Mouse (Mus musculus): Measurements from ENCODE around the gene Tspo2. TPM values are rescaled to one million over a fixed set of nuclear protein-coding genes. Genes with fewer than 3 reads are reported as not detected.
A peak's percentile ranks its signal among the peaks of the same experiment; 100 is the strongest.

The Tspo2 gene
- polyA plus RNA-seq, 1 experiment from 2014 or later, result 3.6 TPM

GRCm38 (mm10) chr17:48447675-48448074 is 3.6 kb downstream of the Tspo2 start:
- Histone ChIP-seq H3K4me3 (no peak overlapping the region), H3K36me3 (no peaks in the 10 kb centered on the region), H3K27ac (no peak overlapping the region), H3K9me3 (no peaks in the 10 kb centered on the region), H3K4me2 (no peak overlapping the region), H3K27me3 (no peaks in the 10 kb centered on the region), H3K4me1 (no peaks in the 10 kb centered on the region), H3K9ac (no peak overlapping the region)
- ATAC-seq (ENCODE audit: borderline replicate concordance, extremely low read depth, low FRiP score, low TSS enrichment), result no peak
- WGBS, result 72% methylated on average over 8 of the region's 8 CpGs

GRCm38 (mm10) chr17:48443542-48444145 is 7.7 kb downstream of the Tspo2 start:
- no peak for ATAC-seq (ENCODE audit: borderline replicate concordance, extremely low read depth, low FRiP score, low TSS enrichment)
- Histone ChIP-seq H3K27me3 (no peaks in the 10 kb centered on the region), H3K4me2 (no peak overlapping the region), H3K36me3 (no peaks in the 10 kb centered on the region), H3K9ac (no peak overlapping the region), H3K27ac (no peak overlapping the region), H3K4me1 (no peaks in the 10 kb centered on the region), H3K9me3 (no peaks in the 10 kb centered on the region), H3K4me3 (no peak overlapping the region)
- 76% methylated on average over 16 of the region's 16 CpGs for WGBS

- ATAC-seq (ENCODE audit: borderline replicate concordance, extremely low read depth, low FRiP score, low TSS enrichment), result no peak
- Histone ChIP-seq H3K4me1 (no peaks in the 10 kb centered on the region), H3K4me3 (no peak overlapping the region), H3K27me3 (no peaks in the 10 kb centered on the region), H3K9me3 (no peaks in the 10 kb centered on the region), H3K4me2 (no peak overlapping the region), H3K27ac (no peak overlapping the region), H3K36me3 (no peaks in the 10 kb centered on the region), H3K9ac (no peak overlapping the region)
- 53% methylated on average over 7 of the region's 7 CpGs for WGBS
Observed at GRCm38 (mm10) chr17:48442745-48443457, 8.4 kb downstream of the Tspo2 start.

- WGBS, result 18% methylated on average over 7 of the region's 7 CpGs
- peak overlapping the region; percentile 39 for H3K27ac ChIP-seq
- H3K36me3 ChIP-seq, result no peaks in the 10 kb centered on the region
- H3K4me2 ChIP-seq, result no peak overlapping the region
- H3K9ac ChIP-seq, result no peak overlapping the region
- ATAC-seq (ENCODE audit: borderline replicate concordance, extremely low read depth, low FRiP score, low TSS enrichment), result peak; percentile 43; the same call in 1 of the 2 replicates
- H3K9me3 ChIP-seq, result no peaks in the 10 kb centered on the region
- no peak overlapping the region for H3K4me3 ChIP-seq
- H3K4me1 ChIP-seq, result peaks cover 20% of the 10 kb centered on the region
- H3K27me3 ChIP-seq, result no peaks in the 10 kb centered on the region
Observed at GRCm38 (mm10) chr17:48437421-48437911, 13.9 kb downstream of the Tspo2 start.

GRCm38 (mm10) chr17:48436487-48436886 is 14.8 kb downstream of the Tspo2 start:
- H3K4me3 ChIP-seq, result no peak overlapping the region
- no peaks in the 10 kb centered on the region for H3K36me3 ChIP-seq
- peak overlapping the region; percentile 39 for H3K27ac ChIP-seq
- H3K4me2 ChIP-seq, result no peak overlapping the region
- no peaks in the 10 kb centered on the region for H3K9me3 ChIP-seq
- H3K27me3 ChIP-seq, result no peaks in the 10 kb centered on the region
- peaks cover 24% of the 10 kb centered on the region for H3K4me1 ChIP-seq
- no peak for ATAC-seq (ENCODE audit: borderline replicate concordance, extremely low read depth, low FRiP score, low TSS enrichment)
- WGBS, result 57% methylated on average over 1 of the region's 1 CpGs
- no peak overlapping the region for H3K9ac ChIP-seq

- H3K36me3 ChIP-seq, result no peaks in the 10 kb centered on the region
- H3K4me2 ChIP-seq, result no peak overlapping the region
- H3K4me3 ChIP-seq, result no peak overlapping the region
- peaks cover 38% of the 10 kb centered on the region for H3K4me1 ChIP-seq
- no peak for ATAC-seq (ENCODE audit: borderline replicate concordance, extremely low read depth, low FRiP score, low TSS enrichment)
- WGBS, result 63% methylated on average over 5 of the region's 5 CpGs
- H3K27ac ChIP-seq, result no peak overlapping the region
- H3K27me3 ChIP-seq, result no peaks in the 10 kb centered on the region
- no peak overlapping the region for H3K9ac ChIP-seq
- H3K9me3 ChIP-seq, result no peaks in the 10 kb centered on the region
Observed at GRCm38 (mm10) chr17:48434479-48434878, 16.8 kb downstream of the Tspo2 start.

- Histone ChIP-seq H3K4me2 (no peak overlapping the region), H3K36me3 (no peaks in the 10 kb centered on the region), H3K4me3 (no peak overlapping the region), H3K9ac (no peak overlapping the region), H3K27me3 (no peaks in the 10 kb centered on the region), H3K4me1 (peaks cover 38% of the 10 kb centered on the region), H3K27ac (0 out of 2 replicates have a peak overlapping the region, but pooled peaks have one; percentile 15), H3K9me3 (no peaks in the 10 kb centered on the region)
- ATAC-seq (ENCODE audit: borderline replicate concordance, extremely low read depth, low FRiP score, low TSS enrichment), result no peak
- 44% methylated on average over 6 of the region's 6 CpGs for WGBS
Observed at GRCm38 (mm10) chr17:48433689-48434330, 17.5 kb downstream of the Tspo2 start.

- Histone ChIP-seq H3K4me1 (peaks cover 41% of the 10 kb centered on the region), H3K4me2 (no peak overlapping the region), H3K36me3 (no peaks in the 10 kb centered on the region), H3K9me3 (no peaks in the 10 kb centered on the region), H3K4me3 (no peak overlapping the region), H3K27me3 (no peaks in the 10 kb centered on the region), H3K9ac (no peak overlapping the region), H3K27ac (no peak overlapping the region)
- ATAC-seq (ENCODE audit: borderline replicate concordance, extremely low read depth, low FRiP score, low TSS enrichment), result no peak
- 70% methylated on average over 20 of the region's 20 CpGs for WGBS
Observed at GRCm38 (mm10) chr17:48433006-48433655, 18.2 kb downstream of the Tspo2 start.

GRCm38 (mm10) chr17:48432158-48432980 is 19.0 kb downstream of the Tspo2 start, which contains the start of gene Apobec2:
Apobec2 (minus strand) TSS chr17:48432930.
- Histone ChIP-seq H3K4me3 (no peak within 1 kb of the TSS), H3K9ac (no peak within 1 kb of the TSS)
- ATAC-seq (ENCODE audit: borderline replicate concordance, extremely low read depth, low FRiP score, low TSS enrichment), result no peak

GRCm38 (mm10) chr17:48431054-48431453 is 20.3 kb downstream of the Tspo2 start:
- Histone ChIP-seq H3K9me3 (no peaks in the 10 kb centered on the region), H3K4me1 (peaks cover 51% of the 10 kb centered on the region), H3K4me3 (no peak overlapping the region), H3K4me2 (no peak overlapping the region), H3K27ac (peak overlapping the region; percentile 47; the same call in 1 of the 2 replicates), H3K9ac (no peak overlapping the region), H3K27me3 (no peaks in the 10 kb centered on the region), H3K36me3 (no peaks in the 10 kb centered on the region)
- ATAC-seq (ENCODE audit: borderline replicate concordance, extremely low read depth, low FRiP score, low TSS enrichment), result no peak
- 72% methylated on average over 5 of the region's 5 CpGs for WGBS

More at GRCm38 (mm10) chr17:48432158-48432980, 19.0 kb downstream of the Tspo2 start, which contains the start of gene Apobec2:
- Histone ChIP-seq H3K27me3 (no peaks in the 10 kb centered on the region), H3K4me2 (no peak within 1 kb of the TSS), H3K36me3 (no peaks in the 10 kb centered on the region), H3K4me1 (peaks cover 46% of the 10 kb centered on the region), H3K9me3 (no peaks in the 10 kb centered on the region), H3K27ac (peak within 1 kb of the TSS; percentile 30; the same call in 1 of the 2 replicates)
- 43% methylated on average over 16 of the region's 16 CpGs for WGBS

- H3K36me3 ChIP-seq, result no peaks in the 10 kb centered on the region
- no peak overlapping the region for H3K4me2 ChIP-seq
- H3K27me3 ChIP-seq, result no peaks in the 10 kb centered on the region
- peak overlapping the region; percentile 47 for H3K27ac ChIP-seq
- no peak overlapping the region for H3K4me3 ChIP-seq
- ATAC-seq (ENCODE audit: borderline replicate concordance, extremely low read depth, low FRiP score, low TSS enrichment), result 0 out of 2 replicates have a peak, but pooled peaks have one; percentile 28
- H3K4me1 ChIP-seq, result peaks cover 56% of the 10 kb centered on the region
- no peaks in the 10 kb centered on the region for H3K9me3 ChIP-seq
- no peak overlapping the region for H3K9ac ChIP-seq
- 18% methylated on average over 5 of the region's 5 CpGs for WGBS
Observed at GRCm38 (mm10) chr17:48430394-48430793, 20.9 kb downstream of the Tspo2 start.
